9 mouse cellular contexts compared by ENCODE assay signal in the genomic region with DNA sequence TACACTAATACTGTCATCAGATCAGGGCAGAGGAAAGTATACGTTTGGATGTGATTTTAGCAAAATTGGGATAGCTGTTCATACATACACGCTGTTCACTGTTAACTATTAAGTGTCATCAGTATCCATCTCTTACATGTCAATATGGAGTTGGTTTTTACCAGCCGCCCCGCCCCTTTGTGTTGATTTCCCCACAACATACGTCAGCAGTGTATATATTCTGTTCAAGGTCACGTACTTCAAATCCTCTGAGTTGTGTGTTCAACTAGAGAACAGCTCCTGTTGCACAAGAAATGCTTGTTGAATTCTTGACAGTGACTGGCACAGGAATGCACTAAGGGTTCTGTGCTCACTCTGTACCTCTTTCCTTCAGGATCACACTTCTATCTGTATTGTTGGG. TPM values are rescaled to one million over a fixed set of nuclear protein-coding genes. Genes with fewer than 3 reads are reported as not detected.
DNase-seq lines count a peak whose midpoint lies in the region; ATAC-seq lines count a peak whose summit lies in the region.
"Had no signal": no experiment of that assay in that cellular context is flagged by ENCODE, and none has a peak within 500 bp of the region (broad histone marks: within the 10 kb centered on the region; RNA-seq: fewer than 3 reads in every experiment).

No protein-coding gene starts in this region.

- ATAC-seq in heart, embryonic 14.5 days (ENCODE audit: insufficient number of reproducible peaks, insufficient read depth, low FRiP score, low read depth), result no peak
- no peak for ATAC-seq in forebrain, embryonic 15.5 days (replicated peaks)
- ATAC-seq in liver, embryonic 13.5 days (ENCODE audit: low read depth), result no peak

- intact Hi-C loops in left cerebral cortex, postnatal 14 days (cut with DNase I), result no loop called here

- H3K27me3 ChIP-seq in heart, embryonic 14.5 days (ENCODE audit: control insufficient read depth, insufficient read depth, low read length), result no peaks in the 10 kb centered on the region
- H3K27me3 ChIP-seq in forebrain, embryonic 15.5 days, result no peaks in the 10 kb centered on the region
- H3K27me3 ChIP-seq in liver, embryonic 13.5 days, result peaks cover 14% of the 10 kb centered on the region

- H3K9me3 ChIP-seq in heart, embryonic 14.5 days (ENCODE audit: control insufficient read depth, low read length), result no peaks in the 10 kb centered on the region
- no peaks in the 10 kb centered on the region for H3K9me3 ChIP-seq in forebrain, embryonic 15.5 days
- H3K9me3 ChIP-seq in liver, embryonic 13.5 days (replicated peaks), result no peaks in the 10 kb centered on the region

- H3K9ac ChIP-seq in heart, embryonic 14.5 days (ENCODE audit: low read length), result no peak overlapping the region
- H3K9ac ChIP-seq in forebrain, embryonic 15.5 days (replicated peaks), result peak overlapping the region; percentile 73; the same call in 1 of the 2 replicates
- no peak overlapping the region for H3K9ac ChIP-seq in liver, embryonic 13.5 days

- peaks cover 0 to 7% of the 10 kb centered on the region in 2 experiments; a peak in 1 of 4 replicates for H3K4me1 ChIP-seq in heart, embryonic 14.5 days (ENCODE audit: control insufficient read depth in 2 of 2, insufficient read depth in 2 of 2, low read length in 2 of 2)
- peaks cover 26% of the 10 kb centered on the region for H3K4me1 ChIP-seq in forebrain, embryonic 15.5 days
- H3K4me1 ChIP-seq in liver, embryonic 13.5 days (replicated peaks), result peaks cover 16% of the 10 kb centered on the region

- WGBS in heart, embryonic 14.5 days, result 87% methylated on average over 6 of the region's 6 CpGs
- 87% methylated on average over 6 of the region's 6 CpGs for WGBS in forebrain, embryonic 15.5 days
- 82% methylated on average over 6 of the region's 6 CpGs for WGBS in liver, embryonic 13.5 days (ENCODE audit: insufficient replicate concordance)

- no peak overlapping the region for H3K27ac ChIP-seq in heart, embryonic 14.5 days (replicated peaks in 1 of 2; ENCODE audit: control insufficient read depth in 1 of 2, insufficient read depth in 1 of 2, low read depth in 2 of 2, low read length in 2 of 2)
- H3K27ac ChIP-seq in forebrain, embryonic 15.5 days (replicated peaks), result no peak overlapping the region
- H3K27ac ChIP-seq in liver, embryonic 13.5 days, result no peak overlapping the region

- H3K4me3 ChIP-seq in heart, embryonic 14.5 days (ENCODE audit: control insufficient read depth in 1 of 2, insufficient read depth in 1 of 2, low read depth in 1 of 2, low read length in 2 of 2), result peak overlapping the region in 1 of 2 experiments; percentile 74; a peak in 1 of 4 replicates
- peak overlapping the region; percentile 68 for H3K4me3 ChIP-seq in forebrain, embryonic 15.5 days
- peak overlapping the region; percentile 75; the same call in 1 of the 2 replicates for H3K4me3 ChIP-seq in liver, embryonic 13.5 days (replicated peaks)

- no peaks in the 10 kb centered on the region for H3K36me3 ChIP-seq in heart, embryonic 14.5 days (ENCODE audit: control insufficient read depth, insufficient read depth, low read length)
- H3K36me3 ChIP-seq in forebrain, embryonic 15.5 days, result no peaks in the 10 kb centered on the region
- no peaks in the 10 kb centered on the region for H3K36me3 ChIP-seq in liver, embryonic 13.5 days

- peak overlapping the region; percentile 68 for H3K4me2 ChIP-seq in heart, embryonic 14.5 days (ENCODE audit: low read length)
- peak overlapping the region; percentile 53 for H3K4me2 ChIP-seq in forebrain, embryonic 15.5 days (replicated peaks)
- peak overlapping the region; percentile 83; the same call in 1 of the 2 replicates for H3K4me2 ChIP-seq in liver, embryonic 13.5 days

- DNase-seq in heart, postnatal 4 days, result no peak
- peak; percentile 60 for DNase-seq in 416B (ENCODE audit: low read depth)
- no peak for DNase-seq in liver, embryonic 13.5 days
- no peak for DNase-seq in T-cell, adult 2 months (ENCODE audit: low spot score)
- no peak for DNase-seq in frontal cortex, postnatal 25 days (ENCODE audit: low spot score in 2 of 2)
- DNase-seq in left cerebral cortex, postnatal 14 days (ENCODE audit: low spot score in 2 of 2), result no peak
- DNase-seq: gastrocnemius, adult 2 months had no signal

RNA-seq across cellular contexts. Expression of a gene that starts 8.2 kb away (rescaled TPM):
- 19.9 and 22.7 TPM in 2 replicates for polyA plus RNA-seq in heart, embryonic 14.5 days (2014; fragmentation: Nextera tagmentation; extraction: Ambion mirVana)
- 10 to 100 TPM; 13.7 to 18.5 TPM for total RNA-seq in heart, postnatal 4 days (2021)
- 80.1 and 82.1 TPM in 2 replicates for polyA plus RNA-seq in forebrain, embryonic 15.5 days (2015; fragmentation: Nextera tagmentation; extraction: Ambion mirVana)
- 6.2 and 7.5 TPM in 2 replicates for polyA plus RNA-seq in liver, embryonic 13.5 days (2015; fragmentation: Nextera tagmentation; extraction: Ambion mirVana)
- total RNA-seq in left cerebral cortex, postnatal 14 days (2021), result 10 to 100 TPM; 32.3 to 32.5 TPM
